Mouse (Mus musculus): ENCODE data around the gene Fancc.

Gene Fancc

DNA sequence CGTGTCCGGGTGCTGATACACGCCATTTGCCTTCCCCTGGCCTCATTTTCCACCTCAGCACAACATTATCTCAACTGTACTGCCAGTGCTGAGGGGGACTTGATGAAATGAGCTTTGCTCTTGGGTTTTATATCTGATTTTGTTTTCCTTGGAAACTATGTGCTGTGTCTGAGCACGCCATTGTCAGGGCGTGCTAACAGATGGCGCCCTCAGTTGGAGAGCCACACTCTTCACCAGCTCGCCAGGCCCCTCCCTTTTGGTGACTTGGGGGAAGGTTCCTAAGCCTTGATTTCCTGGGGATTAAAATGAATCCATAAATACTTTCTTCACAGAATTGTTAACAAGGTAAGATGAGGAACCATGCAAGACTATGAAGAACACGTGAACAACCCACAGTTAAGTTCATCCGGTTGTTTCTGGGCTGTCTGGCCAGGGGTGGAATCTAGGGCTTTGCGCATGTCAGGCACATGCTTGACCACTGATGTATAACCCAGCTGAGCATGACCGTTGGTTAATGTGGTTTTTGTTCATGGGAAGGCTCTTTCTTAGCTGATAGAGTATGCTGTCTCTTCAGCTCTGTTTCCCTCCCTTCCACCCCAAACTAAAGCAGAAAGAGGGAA is 210.5 kb downstream of the Fancc start:
- DNase-seq, result peak; percentile 71

DNA sequence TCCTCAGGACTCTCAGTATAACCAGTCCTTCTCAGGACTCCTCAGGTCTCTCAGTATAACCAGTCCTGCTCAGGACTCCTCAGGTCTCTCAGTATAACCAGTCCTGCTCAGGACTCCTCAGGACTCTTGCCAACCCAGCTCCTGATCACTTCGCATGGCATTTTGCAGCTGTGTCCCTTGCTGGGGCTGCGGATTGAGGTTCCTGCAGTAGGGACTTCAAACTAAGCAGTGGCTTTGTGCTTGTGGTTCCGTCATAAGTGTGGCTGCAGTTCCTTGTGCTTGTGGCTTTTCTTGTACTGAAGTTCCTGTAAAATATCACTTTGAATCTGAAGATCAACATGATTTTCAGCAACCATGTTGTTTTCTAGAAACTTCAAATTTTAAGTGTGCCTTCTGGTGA is 212.3 kb downstream of the Fancc start:
- no peak for DNase-seq

DNA sequence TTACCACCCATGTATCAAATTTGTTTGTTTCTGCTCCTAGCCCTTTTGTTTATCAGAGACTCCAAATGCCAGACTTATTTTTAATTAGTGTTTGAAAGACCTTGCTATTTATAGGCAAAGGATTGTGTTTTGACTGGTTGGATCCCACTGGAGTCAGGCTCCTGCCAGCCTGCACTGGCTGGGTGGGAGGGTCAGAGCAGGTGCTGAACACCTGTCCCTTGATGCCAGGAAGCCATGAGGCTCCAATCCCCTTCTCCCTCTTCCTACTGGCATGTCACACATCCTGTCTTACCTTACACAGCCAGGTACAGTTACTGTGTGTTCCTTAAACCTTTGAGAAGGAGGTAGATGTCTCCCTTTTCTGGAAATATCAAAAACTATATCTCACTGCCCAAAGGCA is 213.8 kb downstream of the Fancc start:
- no peak for DNase-seq

DNA sequence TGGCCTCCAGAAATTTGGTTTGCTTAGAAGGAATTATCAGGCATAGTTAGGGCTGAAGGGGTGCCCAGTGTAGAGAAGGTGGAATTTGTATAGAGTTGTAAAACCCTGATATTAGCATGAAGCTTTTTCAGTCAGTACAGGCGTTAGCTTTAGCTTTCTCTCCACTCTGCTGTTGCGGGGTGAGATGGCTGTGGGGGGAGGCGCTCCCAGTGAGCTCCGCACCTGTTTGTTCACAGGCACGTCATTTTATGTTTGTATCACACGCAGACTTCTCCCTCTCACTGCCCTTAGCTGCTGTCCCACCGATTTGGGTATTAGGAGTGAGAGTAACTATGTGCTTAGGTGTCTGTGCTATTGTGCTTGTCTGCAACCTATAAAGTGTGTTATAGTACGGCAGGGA is 215.9 kb downstream of the Fancc start:
- no peak for DNase-seq

DNA sequence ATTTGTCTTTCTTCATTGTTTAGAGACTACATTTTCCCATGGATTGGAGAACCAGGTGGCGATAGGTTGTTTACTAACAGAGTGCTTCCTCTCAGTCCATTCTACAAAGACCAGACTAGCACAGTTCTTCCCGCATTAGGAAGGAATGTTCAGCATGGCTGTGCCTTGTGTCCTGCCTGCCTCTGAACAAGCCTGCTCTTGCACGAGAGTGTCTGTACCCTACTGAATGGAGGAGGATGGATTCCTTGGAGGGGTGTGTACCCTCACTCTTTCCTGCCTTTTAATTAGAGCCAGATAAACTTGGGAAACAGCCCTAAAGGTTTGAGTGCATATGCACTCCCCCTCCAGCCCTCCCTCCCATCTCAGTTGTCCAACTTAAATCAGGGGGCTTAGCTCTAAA is 216.7 kb downstream of the Fancc start:
- no peak for DNase-seq

DNA sequence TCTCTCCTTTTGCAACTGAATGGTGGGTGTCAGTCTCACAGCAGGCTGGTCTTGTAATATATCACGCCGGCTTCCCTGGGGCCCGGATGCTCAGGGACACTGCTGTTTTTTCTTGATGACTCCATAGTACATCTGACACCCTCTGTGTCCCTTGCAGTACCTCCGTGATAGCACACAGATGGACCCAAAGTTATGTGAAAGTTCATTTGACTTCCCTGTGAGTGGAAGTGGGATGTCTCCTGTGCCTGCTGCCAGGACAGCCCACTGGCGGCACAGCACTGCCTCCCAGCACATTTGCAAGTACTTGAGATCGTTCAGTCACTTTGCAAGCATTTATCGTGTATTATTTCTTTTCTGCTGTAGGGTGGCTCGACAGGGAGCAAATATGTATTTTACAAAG is 217.3 kb downstream of the Fancc start:
- no peak for DNase-seq

DNA sequence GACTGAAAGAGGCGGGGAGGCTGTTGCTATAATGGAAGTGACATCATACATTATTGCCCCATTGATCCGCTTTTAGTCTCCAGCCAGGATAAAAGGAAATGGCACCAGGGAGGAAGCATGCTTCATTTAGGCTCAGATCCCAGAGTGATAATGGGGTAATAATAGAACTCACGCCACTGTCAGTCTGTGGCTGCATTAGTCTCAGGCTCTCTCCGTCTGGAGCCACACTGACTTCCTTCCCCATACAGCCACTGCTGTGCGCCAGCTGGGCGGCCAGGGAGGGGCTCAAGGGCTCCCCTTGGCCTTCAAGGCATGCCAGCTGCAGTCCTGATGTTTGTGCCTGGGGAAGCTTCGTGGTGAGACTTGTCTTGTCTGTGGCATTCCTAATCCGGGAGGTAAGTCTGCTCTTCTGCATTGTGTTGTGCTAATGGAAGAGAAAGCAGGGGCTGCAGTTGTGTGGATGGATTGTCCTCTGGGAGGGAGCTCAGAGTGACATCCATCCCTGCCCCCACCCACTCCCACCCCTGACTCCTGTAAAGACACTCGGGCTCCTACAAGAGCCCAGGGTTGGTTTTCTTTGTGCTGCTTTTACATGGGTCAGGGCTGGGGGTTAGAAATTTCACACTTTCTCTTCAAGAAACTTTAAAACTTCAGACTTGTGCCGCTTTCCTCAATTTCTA is 218.1 kb downstream of the Fancc start:
- no peak for DNase-seq

DNA sequence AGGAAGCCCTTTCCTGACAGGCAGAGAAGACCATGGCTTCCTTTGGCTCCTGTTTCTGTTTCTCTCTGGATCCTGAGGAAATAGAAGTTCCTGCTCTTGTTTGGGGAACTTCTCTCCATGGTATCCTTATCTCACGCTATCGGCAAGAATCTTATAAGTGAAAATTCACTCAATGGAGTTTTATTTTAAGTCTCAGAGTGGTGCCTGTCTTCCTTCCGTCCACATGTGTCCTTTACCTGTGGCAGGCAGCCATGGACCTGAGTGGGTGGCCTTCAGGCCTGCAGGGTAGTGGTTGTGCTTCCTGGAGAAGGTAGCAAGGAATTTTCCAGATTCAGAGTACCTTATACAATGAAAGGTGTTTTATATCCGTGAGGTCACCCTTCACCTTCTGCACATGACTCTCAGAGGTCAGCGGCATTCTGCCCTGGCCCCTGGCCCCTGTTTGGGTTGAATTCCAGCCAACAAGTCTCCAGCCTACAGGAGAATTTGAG is 218.9 kb downstream of the Fancc start:
- DNase-seq, result no peak

DNA sequence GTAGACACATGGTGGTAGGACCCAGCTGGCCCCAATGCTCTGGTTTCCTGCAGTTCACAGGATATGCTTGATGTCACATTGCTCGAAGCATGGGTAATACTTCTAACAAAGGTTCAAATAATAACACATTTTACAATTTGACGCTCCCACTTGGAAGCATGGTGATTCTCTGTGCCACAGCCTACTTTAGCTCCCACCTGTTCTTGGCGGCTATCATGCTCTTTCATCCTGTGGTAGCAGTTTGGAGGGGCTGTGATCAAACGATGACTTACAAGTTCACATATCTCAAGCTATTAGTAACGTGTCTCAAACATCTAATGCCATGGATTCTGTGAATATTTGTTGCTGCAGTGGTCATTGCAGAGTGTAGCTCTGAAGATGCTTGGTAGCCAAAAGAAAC is 219.8 kb downstream of the Fancc start:
- no peak for DNase-seq

DNA sequence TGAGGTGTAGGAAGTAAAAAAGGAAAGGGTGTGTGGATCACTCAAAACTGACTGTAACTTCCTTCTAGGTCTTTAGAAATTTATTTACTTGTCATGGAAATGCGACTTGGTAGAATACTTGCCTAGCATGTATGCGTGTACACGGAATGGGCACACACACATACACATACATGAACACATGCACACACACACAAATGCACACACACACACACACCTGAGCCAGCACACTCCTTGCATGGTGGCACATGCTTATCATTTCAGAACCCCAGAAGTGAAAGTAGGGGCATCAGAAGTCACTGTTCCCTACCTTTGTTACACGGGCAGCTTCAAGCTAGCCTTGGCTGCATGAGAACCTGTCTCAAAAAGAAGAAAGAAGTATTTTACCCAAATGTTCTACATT is 220.7 kb downstream of the Fancc start:
- DNase-seq, result no peak

DNA sequence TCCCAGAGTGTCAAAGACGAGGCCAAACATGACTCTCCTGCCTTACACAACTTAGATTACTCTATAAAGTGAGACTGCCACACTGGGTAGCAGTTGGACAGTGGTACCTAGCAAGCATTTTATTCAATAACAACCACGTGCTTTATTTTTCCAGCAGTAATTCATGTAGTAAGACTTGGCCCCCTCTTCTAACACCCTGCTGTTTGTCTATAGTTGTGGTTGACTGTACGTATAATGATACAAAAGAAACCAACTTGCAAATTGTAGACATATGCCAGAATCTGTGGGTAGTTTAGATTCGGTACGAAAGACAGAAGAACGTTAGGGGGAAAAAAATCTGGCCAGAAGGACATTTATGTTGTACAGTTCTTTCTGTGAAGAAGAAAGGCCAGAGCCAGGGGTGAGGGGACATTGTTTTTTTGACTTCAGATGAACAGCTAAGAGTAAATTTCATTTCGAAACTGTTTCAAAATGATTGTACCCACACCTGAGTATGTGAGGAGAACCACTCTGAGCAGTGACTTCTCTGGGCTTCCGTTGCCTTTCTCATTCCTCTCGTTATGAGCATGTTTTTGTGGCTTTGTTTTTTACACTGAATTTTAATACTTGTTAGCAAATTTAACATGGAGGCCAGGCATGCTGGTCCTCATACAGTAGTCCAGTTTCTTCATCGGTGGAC is 222.5 kb downstream of the Fancc start:
- DNase-seq, result no peak

DNA sequence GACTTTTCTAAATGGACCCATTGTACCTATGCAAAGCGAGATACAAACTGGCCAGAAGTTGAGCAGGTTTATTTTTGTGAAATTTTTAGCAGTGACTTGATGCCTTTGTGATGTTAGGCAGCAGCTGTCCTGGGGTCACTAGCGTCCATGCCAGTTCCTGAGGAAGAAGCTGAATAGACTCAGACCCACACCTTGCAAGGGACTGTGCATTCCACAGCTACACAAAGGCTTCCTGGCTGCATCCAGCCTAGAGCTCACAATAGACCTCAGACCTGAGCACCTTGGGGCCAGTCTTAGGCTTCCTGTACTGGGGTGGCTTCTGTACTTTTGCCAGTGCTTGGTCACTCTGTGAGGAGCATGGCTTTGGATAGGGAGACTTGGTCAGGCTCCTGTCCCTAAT is 223.2 kb downstream of the Fancc start:
- no peak for DNase-seq

DNA sequence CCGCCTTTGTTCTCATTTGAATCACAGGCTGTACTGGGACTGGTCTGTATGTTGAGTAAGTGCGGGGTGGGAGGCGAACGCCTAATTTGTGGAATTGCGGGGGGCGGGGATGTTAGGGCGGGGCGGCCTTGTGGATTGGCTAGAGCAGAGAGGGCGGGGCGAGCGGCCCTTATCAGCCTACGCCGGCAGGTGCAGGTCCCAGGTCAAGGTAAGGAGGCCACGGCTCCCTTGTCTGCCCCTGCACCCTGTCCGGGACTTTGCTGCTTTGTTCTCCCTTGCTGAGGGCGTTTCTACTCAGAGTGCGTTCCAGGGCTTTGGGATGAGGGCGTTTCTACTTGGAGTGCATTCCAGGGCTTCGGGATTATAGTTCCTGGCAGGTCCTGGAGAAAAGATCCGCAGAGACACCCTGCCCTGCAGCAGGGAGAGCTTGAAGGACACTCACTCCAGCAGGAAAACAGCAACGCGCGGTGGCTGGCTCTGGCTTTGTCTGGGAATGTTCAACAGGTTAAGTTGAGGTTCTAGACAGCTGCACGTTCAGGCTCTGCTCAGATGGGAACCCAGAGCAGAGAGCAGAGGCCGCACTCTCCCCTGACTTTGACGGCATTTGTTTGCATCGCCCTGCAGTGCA is 224.4 kb downstream of the Fancc start:
- no peak for DNase-seq

DNA sequence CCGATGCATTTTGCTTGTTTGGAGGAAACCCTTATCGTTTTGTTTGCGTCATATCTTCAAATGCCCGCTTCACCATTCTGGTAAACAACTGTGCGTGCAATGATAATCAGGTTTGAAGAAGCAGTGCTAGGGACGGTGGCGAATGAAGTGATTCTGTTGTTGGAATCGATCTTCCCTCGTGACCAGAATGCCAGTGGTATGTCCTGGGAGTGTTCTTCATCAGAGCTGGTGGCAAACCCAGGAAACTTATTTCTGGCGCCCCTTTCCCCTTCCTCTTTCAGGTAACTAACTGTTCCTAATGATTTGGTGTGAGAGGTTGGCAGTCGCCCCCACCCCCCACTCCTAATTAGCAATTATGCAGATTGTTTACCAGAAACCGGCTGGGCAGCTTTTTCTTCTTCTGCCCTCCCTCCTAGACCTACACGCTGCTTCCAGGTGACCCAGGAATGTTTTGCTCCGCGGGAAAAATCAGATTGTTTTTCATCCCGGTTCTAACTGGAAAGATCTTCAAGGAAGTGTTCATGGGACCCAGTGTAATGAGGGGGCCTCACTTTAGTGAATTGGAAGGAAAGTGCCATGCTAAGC is 225.0 kb downstream of the Fancc start:
- no peak for DNase-seq

DNA sequence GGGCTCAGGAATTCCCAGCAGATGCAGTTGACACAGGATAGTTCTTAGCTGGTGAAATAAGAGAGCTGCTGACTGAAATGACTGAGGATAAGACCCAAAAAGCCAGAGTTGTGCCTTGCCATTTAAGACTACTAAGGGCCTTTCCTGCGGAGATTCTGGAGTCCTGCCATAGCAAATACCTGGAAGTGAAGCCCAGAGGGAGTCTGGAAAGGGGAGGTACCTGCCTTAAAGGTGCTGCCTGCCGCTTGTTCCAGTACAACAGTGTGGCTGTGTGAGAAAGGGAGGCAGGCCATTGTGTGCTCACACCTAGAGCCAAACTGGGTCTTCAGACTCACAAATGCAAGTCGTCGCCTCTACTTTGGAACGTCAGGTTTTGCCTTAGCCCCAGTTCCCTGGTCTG is 226.9 kb downstream of the Fancc start:
- no peak for DNase-seq

DNA sequence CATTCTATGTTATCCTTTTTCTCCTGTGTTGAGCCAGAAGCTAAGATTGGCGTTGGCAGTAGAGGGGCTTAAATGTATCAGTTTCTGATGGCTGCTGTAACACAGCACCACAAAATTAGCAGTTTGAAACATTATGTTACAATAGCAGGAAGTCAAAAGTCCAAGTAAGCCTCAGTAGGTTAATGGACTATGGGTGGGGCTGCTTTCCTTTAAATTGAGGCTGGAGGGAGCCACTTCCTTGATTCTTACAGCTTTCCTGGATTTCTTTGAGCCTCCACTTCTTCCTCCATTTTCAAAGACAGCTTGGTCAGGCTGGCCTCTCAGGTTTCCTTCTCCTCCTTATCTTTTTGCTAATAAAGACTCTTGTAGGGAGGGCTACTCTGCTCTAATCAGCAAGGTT is 228.3 kb downstream of the Fancc start:
- DNase-seq, result no peak

DNA sequence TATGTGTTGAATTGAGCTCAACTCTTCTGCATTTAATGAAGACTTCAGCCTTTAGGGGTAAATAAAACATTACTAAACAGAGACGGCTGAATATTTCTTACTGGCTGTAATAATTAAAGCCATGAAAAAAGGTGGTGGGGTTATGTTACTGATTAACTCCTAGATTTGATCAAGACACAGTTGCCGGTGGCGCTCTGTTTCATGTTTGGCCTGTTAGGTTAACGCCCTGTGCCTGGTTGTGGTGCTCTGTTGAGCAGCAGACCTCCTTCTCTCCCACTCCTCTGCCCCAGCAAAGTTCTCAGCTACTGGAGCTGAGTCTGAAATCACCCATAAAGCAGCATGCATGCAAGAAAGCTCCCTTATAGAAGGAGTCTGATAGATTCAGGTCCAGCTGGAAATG is 228.7 kb downstream of the Fancc start:
- DNase-seq, result no peak

DNA sequence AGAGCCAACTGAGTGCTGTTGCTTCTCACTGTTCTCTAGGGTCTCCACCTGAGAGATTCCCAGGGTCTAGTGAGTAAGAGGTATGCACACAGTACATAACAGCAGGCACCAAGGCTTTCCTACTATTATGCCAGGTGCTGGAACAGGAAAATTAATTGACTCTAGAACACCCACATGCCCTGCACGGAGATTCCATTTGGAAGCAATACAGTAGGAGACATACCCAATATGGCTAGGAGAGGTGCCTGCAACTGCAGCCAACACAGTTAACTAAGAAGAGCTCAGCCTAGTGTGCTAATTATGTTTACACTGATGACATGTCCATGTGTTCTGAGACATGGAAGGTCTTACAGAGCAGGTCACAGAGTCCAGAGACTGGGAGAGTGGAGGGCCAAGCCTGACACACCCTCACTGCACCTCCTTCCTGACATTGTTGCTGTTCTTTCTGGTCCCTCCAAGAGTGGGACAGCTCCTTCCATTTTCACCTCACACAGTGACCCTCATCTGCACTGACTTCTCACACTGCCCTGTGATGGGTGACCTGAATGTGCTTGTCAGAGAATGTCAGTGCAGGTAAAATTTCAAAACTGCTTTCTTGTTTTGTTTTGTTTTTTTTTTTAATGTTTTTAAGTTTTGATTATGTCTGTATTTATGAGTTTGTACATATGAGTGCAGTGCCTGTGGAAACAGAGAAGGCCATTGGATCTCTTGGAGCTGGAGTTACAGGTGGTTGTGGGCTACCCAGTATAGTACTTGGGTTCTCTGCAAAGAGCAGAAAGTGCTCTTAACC is 234.7 kb downstream of the Fancc start:
- DNase-seq, result no peak

DNA sequence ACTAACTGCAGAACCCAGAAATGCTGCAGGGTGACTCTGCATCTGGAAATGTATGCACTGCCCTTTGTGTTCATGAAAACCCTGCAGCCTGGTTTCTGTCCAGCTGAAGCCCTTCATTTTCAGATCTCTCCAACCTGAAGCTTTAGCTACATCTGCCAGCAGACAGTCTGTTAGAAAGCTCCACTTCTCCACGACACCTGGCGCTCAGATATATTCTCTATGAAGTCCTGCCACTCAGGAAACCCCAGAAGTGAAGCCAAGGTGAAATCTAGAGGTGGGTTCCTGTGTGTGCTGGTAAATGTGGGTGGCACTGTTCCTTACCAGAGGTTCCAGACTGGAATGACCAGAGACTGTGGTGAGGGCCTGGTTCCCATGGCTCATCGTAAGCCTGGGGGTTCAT is 235.4 kb downstream of the Fancc start:
- no peak for DNase-seq

DNA sequence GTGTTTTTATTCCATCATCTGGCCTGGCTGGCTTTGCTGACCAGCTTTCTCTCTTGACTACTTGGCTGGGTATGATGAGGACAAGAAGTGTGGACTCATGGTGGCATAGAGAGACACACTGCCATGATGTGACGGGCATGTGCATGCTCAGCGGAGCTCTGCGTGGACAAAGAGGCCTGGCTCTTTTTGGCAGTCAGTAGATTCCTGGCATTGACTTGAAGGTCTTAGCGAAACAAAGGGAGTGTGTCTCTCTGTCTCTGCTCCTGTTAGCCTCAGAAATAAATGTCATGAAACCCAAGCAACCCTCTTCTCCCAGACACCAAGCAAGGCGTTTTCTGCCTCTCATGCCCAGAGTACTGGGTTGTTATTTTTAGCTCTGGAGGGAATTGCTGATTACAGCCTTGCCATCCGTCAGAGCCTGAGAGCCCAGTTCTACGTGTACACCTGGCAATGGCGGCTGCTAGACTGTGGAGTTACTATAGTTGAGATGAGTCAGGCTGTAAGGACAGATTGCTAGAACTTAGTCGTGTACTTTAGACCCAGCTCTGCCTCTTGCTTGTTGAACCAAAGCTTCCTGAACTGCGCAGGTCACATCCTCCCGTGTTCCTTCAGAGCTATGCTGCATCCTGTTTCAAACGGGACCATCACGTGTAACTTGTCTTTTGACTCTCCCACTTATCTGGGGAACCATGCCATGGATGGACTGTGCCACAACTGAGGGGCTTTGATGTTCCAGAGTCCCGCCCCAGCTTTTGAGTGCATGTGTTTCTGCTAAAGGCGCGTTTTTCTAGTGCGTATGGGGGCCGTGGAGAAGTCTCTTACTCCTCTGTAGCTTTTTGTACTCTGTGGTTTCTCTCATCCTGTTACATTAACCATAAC is 236.1 kb downstream of the Fancc start:
- no peak for DNase-seq

DNA sequence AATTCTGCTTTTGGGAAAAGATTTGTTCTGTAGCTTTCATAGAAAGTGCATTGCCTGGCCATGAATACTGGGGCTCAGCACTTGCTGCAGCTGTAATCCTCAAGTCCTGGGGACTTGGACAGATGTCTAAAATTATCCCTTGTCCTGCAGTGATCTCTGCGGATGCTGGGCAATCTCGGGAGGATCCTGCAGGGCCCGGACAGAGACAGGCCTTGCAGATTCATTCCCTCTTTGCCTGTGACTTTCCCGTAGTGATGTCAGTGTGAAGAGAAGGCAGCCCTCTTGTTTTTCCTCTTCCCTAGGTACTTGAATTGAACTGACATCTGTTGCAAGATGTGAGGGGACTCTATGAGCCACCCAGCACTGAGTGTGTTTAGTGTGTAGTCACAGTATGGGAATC is 236.9 kb downstream of the Fancc start:
- no peak for DNase-seq

DNA sequence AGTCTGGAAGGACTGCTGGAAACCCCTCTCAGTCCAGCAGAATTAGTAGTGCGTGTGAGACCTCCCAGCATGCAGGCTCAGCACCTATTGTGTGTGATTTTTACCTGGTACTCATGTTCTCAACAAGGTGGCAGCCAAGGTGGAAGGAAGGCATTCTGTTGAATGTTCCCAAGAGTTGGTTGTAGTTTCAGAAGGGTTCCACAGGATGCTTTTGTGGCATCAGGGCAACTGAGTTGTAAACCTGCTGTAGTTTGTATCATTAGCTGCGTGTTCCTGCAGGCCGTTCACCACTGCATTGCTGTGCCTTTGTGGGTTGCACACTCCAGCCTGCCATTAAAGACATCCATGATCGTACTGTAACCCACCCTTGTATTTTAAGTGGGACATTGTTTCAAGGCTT is 238.4 kb downstream of the Fancc start:
- DNase-seq, result no peak

Data from cerebellum, adult 11 months (tissue).